Mouse (Mus musculus) embryo, embryonic 10.5 days (tissue): ENCODE results near the gene Flcn.

ENCODE experiments used
- DNase-seq: peaks from one replicate; pipeline ENCODE4 v3.0.0-alpha.2; 2015; ENCODE audit warnings: low spot score

Gene Flcn

GRCm38 (mm10) chr11:59805256-59805655, 4.6 kb downstream of the Flcn start:
- no peak for DNase-seq

DNA sequence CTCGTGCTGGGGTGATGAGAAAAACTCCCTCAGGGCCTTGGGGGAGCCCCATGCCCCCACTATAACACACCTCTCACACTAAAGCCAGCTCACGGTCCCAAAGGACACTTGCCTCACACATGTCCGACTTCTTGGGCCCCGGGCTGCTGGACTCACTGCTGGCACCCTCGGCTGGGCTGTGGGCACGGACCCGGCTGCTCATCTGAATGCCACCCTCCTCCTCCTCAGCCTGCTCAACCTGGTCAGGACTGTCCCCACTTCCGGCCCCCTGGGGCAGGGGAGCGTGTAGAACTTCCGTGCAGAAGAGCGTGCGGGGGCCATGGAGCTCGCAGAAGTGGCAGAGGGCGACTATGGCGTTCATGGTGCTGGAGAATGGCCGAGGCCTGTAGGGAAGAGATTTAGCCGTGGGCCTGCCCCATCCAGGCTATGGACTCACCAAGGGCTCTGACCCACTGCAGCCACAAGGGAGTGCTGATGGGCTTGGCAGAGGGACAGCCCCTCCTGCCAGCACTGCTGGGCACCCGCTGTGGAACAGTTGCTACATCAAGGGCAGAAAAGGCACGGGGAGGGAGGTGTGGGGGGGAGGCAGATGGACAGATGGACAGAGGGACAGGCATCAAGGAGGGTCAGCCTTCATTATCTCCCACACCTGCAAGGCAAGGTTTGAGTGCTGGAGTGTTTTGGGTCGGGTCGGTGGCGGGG, 5.3 kb downstream of the Flcn start:
- no peak for DNase-seq

GRCm38 (mm10) chr11:59803516-59803915, 6.3 kb downstream of the Flcn start:
- DNase-seq, result no peak

DNA sequence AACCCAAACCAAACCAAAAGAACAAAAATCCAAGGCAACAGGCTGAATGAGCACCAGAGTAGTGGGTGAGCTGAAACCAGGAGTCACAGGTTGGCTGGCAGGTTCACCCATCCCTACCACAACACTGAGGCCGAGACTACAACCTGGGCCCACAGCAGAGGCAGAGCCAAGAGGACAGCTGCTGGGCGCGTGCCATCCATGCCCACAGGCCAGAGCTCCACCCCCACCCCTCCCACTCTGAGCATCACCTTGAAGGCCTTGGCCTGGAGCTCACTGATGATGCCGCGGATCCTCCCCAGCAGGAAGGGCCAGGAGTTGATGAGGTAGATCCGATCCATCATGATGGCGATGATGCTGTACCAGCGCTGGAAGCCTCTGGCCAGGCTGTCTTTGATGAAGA, 7.9 kb downstream of the Flcn start:
- no peak for DNase-seq

GRCm38 (mm10) chr11:59800412-59800811, 9.4 kb downstream of the Flcn start:
- DNase-seq, result no peak

DNA sequence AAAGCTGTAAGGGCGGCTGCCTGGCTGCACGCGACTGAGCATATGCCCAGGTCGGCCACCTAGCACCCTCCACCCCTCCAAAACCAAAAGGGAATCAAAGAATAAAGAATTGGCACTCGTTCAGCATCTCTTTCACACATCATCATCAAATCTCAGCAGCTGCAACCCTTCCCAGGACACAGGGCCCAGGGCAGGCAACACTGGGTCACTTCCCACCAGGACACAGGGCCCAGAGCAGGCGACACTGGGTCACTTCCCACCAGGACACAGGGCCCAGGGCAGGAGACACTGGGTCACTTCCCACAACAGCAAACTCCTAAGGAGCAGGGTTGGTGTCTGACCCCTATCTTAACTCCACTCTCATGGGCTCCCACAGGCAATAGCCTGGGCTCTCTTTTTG, 16.4 kb downstream of the Flcn start:
- no peak for DNase-seq

DNA sequence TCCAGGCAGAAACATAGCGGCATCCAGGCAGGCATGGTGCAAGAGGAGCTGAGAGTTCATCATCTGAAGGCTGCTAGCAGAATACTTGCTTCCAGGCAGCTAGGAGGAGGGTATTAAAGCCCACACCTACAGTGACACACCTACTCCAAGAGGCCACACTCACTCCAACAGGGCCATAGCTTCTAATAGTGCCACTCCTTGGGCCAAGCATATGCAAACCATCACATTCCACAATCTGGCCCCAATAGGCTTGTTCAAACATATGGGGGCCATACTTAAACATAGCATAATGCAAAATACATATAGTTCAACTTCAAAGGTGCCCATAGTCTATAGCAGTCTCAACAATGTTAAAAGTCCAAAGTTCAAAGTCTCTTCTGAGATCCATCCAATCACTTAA, 20.5 kb downstream of the Flcn start:
- DNase-seq, result no peak

- peak; percentile 79 for DNase-seq
Measured at GRCm38 (mm10) chr11:59787199-59787781, 22.5 kb downstream of the Flcn start, which contains the start of gene Pld6. Pld6 (minus strand) TSS chr11:59787645.

DNA sequence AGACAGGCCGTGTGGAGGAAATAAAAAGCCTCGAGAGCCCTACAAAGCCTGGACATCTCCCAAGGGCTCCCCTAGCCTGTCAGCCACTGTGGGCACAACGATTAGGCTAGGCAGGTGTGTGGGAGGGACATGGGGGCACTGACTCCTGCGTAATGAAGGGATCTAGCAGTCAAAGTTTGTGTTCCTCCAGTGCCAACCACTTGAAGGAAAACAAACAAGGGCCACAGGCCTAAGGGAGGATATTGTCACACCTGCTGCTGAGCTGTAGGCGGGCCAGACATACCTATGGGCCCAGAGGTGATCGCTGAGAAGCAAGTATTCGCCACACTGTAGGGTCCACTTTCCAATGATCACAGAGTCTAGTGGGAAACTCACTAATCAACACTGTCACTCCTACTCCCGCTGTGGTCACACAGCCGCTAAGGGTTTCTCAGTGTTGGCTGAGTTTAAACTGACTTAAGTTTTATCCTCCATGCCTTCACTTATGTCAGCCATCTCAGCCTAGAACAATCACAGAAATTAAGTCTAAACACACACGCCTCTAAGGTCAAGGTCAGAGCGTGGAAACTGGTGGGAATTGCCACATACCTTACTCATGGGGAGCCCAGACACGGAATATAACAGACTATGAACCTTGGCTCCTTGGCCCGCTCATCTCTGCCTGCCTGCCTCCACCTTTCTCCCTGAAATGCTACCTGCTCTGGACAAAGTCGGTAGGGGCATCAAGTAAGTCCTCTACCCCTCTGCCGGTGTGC, 23.2 kb downstream of the Flcn start:
- DNase-seq, result no peak

DNA sequence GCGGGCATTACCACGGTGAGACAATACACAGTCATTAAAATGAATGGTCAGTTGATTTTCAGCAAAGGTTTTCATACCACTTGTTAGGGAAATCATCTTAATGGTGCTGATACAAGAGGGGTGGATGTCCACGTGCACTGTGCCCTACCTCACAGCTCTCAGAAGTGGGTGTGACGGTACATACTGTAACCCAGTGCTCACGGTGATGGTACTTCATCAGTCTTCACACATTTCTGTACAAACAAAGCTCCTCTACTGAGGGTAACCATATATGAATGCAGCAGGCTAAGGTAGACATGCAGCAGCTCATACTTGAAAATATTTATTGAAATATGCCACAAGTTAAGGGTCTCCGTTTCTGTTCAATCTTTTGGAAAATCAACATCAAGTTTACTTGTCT, 26.2 kb downstream of the Flcn start:
- DNase-seq, result no peak

- peak; percentile 5 for DNase-seq
Measured at GRCm38 (mm10) chr11:59782091-59782590, 27.7 kb downstream of the Flcn start.

GRCm38 (mm10) chr11:59780241-59780640, 29.6 kb downstream of the Flcn start:
- no peak for DNase-seq

GRCm38 (mm10) chr11:59779406-59779805, 30.4 kb downstream of the Flcn start:
- no peak for DNase-seq

- DNase-seq, result no peak
Measured at GRCm38 (mm10) chr11:59778874-59779223, 31.0 kb downstream of the Flcn start.

DNA sequence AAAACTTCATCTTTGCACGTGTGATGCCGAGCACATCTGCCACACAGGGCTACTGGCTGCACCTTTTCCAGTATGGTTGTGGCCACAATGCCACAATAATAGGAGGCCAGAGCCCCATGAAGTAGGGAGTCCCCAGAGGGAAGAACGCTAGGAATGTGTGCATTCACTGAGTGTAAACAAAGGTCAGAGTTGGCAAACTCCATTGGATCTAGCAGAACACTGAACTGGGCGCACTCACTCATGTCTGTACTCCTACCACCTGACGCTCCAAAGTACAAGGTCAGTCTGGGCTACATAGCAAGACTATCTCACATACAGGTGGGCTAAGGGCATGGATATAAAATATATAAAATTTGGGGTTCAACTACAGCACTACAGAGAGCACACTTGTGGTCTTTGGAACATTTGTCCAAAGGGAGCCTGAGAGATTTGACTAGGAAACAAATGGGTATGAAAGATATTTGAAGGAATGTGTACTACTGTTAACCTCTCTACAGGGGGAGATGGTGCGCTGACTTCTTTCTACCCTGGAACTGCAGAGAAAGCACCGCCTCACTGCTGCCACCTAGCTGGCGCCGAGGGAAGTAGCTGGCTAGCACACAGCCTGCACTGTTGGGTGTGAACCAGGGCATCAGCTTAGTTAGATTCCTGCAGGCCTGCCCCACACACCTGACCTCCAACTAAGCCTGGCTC, 31.5 kb downstream of the Flcn start:
- peak; percentile 80 for DNase-seq

DNA sequence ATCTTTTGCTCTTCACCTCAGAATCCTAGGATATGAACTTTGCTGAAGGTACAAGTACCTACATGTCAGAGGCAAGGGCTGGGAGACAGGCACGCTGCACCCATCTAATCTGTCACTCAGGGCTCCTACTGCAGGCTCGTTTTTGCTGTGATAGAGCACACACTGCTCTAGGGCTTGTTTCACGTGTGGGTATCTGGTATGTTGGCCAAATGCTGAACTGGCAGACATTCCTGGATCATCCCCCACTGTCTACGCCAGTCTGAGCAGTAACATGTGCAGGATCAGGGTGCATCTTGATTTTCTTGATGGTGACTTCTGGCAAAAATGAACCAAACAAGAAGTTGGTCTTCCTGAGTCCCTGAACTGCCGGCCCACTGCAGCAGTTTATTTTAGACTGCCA, 32.6 kb downstream of the Flcn start:
- no peak for DNase-seq

DNA sequence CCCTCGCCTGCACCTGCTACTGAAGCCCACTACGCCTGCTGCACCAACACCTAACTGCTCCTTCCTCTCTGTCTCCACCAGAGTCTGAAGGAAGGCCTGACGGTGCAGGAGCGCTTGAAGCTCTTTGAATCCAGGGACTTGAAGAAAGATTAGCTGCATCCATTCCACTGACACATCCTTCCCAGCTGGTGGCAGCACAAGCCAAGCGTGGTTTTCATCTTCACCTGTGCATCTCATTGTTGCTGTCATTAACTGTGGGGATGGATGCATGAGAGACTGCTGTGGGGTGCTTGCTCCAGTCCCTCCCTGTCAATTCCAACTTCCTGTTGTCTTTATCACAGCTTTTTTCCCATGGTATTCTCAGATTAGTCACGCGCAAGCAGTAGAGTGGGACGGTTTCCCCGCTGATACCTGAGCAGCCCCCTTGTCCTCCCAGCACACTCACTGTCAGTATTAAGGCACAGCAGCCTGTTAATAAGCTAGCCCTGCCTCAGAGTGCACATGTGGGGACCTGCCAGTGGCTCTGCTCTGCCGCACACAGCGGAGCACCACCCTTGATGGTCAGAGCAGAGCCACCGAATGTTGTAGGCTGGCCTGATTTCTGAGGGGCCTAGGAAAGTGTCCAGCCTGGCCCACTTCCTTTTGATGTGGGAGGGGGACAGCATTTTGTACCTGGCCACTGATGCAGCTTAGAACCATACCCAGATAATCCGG, 34.2 kb downstream of the Flcn start:
- no peak for DNase-seq

DNA sequence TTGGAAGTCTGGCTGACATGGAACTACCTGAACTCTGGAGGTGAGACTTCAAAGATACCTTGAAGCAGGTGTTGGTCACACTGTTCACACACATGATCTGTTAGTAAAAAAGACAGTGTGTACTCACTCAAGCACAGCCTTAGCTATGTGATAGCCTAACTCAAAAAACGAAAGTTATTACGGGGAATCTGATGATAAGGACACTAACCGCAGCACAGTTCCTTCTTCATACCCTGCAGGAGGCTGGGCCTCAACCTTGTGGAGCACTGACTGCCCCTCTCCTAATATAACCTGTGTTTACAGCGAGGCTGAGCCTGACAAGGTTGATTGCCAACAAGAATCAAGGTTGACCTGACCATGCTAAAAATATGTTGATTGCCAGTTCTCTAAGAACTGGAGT, 35.3 kb downstream of the Flcn start:
- no peak for DNase-seq

DNA sequence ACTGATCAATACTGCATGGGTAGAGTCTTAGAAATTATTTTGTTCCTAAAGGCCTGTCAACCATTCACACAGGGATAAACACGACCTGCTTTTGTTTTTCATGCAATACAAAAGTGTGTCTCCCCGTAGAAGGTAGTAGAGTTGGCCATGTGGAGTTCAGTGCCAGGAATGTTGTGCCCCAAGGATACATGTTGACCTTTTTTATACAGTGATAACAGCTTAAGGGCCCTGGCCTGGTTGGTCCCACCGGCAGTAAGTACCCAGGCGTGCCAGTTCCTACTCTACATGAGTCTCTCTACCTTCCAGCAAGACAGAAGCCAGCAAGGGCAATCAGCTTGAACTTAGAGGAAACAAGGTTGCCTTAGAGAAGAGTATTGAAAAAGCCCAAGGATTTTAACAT, 36.9 kb downstream of the Flcn start:
- no peak for DNase-seq

- DNase-seq, result no peak
Measured at GRCm38 (mm10) chr11:59772291-59772690, 37.5 kb downstream of the Flcn start.

- no peak for DNase-seq
Measured at GRCm38 (mm10) chr11:59770753-59771152, 39.1 kb downstream of the Flcn start.

GRCm38 (mm10) chr11:59769738-59770137, 40.1 kb downstream of the Flcn start:
- no peak for DNase-seq
